Mouse (Mus musculus): ENCODE data around the gene Hk1. TPM values are rescaled to one million over a fixed set of nuclear protein-coding genes. Genes with fewer than 3 reads are reported as not detected.

The Hk1 gene
- total RNA-seq, 2 experiments from 2014 or later, result 7.1 to 8.5 TPM

DNA sequence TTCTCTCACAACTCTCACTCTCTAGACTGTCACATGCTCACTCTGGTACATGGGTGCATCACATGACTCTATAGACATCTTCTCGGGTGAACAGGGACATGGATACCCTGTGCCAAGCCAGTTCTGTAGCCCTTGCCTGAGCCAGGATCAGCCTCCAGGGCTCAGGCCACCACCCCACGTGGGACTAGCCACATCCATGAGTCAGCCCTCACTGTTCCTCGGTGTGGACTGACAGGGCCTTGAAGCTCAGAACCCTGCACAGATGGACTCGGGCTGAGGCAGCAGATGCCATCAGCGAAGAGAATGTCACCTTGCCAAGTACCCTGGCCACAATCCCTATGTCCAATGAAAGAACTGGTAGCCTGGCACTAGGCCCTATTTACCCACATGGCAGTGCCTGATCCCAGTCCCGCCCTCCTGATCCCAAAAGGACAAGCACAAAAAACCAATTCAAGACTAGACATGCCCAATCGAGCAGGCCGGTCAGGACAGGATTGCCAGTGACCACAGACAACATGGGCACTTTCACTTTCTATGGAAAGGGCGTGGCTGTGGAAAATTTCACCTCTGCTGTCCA lies 59.2 kb downstream of the Hk1 start:
- no peak for DNase-seq

DNA sequence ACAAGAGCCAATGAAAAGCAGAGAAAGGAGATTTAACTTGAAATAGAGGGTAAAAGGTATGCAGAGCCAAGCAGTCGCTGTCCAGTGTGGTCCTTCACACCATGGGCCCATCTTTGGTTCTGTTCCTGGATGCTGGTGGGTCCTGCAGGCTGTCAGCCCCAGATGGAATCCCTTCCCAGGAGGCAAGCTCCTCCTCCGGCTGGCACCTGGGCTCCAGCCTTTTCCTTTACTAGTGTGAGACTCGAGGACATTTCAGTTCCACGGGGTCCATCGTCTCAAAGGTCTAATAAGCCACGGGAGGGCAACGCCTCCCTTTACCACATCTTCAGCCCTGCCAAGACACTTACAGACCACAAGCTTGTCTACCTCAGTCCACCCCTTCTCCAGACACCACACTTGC lies 60.6 kb downstream of the Hk1 start:
- DNase-seq, result no peak

DNA sequence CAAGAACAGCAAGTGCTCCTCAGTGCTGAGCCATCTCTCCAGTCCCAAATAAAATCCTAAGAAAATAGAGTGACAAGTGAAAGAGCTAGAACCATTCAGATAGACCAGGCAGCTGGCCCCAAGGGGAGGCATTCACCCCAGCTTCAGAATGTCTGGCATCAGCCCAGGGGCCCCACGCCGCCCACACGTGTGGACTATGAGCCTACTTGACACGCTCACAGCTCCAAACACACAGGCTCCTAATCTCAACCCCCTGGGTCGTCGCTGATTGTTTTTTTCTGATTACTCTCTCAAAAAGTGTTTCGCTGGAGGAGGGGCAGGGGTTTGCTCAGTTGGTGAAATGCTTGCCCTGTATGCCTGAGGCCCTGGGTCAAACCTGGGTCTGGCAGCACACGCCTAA lies 63.2 kb downstream of the Hk1 start:
- no peak for DNase-seq

DNA sequence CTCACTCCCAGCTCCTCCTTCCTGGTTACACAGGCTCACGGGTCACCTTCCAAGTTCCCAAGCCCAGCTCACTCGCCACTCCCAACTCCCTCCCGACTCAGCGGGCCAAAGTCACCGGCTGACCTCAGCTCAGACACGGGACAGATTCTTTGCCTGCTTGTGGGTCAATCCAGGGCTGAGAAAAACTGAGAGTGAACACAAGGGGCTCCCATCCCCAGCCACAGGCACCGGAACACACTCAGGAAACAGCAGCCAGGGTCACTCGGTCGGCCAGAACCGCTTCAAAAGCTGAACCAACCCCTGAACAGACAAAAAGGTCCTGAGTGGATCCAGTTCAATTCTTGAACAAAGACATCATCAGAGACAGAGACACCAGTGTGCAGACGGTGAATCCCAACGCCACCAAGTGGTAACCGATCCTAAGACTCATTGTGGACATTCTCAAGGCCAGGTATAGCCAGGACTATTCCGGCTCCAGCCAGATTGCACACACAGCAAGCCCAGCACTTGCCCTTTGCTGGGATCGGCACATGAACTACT lies 65.8 kb downstream of the Hk1 start:
- DNase-seq, result no peak

DNA sequence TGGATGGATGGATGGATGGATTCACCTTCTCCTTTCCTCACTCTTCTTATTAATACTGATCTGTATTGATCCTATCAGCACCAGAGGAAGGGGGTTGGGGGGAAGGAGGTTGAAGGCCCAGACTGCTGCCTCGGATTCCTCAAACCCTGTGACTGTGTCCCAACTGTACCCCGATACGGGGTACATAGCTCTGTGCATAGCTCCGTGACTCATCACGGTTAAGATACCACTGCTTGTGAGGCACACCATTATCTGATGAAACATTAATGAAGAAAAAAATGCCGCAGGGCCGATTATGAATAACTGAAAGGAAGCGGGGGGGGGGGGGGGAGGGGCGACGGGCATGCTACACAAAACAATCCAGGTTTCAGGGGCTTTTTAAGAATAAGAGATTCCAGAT lies 66.6 kb downstream of the Hk1 start:
- DNase-seq, result no peak

DNA sequence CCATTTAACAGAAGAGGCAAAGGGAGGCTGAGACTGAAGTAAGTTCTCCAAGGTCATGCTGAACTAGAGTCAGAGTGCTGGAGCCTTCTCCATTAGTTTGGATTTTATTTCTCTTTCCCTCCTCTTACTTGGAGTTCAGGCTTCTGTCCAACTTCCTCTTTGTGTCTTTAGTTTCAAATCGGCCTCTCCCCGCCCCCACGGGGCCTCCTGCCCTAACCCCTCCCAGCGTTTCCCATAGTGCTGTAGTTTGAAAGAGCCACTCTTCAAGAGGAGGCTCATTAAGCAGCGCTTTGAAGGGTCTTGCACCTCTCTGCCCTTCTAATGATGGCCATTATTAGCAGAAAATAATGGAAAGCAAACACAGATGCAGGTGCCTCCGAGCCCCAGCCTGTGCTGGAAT lies 68.2 kb downstream of the Hk1 start:
- peak; percentile 36 for DNase-seq

DNA sequence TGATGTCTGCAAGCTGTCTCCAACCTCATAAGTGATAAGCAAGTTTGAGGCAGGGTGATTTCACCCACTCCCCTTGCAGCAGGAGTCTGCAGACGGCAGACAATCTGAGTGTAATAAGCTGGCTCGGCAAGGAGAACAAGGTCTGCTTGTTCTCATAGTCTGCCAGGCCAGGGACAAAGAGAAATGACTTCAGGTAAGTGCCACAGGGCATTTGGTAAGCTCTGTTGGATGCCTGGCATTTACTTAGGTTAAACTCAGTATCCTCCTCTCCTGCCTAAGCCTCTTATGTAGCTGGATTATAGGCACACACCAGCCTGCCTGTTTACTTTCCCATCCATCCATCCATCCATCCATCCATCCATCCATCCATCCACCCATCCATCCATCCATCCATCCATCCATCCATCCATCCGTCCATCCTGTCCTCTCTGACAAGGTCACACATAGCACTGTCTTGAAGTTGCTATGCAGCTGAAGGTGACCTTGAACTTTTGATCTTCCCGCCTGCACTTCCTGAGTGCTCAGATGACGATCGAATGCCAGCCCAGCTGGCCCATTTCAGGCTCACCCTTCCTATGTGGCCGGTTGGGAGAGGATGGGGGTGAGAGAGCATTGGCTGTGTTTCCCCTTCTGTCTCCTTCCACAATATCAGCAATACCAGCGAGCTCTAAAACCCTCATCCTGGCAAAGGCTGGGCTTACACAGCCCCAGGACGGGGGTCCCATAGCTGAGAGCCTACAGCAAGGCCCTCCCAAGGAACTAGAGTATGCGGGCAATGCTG lies 69.3 kb downstream of the Hk1 start:
- no peak for DNase-seq

DNA sequence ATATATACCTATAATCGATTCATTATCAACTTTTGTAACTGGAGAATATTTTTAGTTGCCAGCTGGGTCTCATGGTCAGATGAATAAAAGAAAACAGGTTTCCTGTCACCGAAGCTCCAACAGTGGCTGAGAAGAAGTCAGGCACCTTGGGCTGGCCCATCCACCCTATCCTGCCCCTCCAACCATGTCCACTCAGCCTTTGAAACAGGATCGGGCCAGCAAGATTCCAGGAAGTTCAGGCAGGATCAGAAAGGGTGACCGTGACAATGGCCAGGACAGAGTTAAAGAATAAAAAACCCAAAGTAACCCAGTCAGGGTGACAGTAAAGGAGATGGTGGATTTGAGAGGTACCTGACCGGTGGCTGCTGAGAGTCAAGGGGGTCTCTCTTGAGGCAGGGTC lies 70.1 kb downstream of the Hk1 start:
- no peak for DNase-seq

DNA sequence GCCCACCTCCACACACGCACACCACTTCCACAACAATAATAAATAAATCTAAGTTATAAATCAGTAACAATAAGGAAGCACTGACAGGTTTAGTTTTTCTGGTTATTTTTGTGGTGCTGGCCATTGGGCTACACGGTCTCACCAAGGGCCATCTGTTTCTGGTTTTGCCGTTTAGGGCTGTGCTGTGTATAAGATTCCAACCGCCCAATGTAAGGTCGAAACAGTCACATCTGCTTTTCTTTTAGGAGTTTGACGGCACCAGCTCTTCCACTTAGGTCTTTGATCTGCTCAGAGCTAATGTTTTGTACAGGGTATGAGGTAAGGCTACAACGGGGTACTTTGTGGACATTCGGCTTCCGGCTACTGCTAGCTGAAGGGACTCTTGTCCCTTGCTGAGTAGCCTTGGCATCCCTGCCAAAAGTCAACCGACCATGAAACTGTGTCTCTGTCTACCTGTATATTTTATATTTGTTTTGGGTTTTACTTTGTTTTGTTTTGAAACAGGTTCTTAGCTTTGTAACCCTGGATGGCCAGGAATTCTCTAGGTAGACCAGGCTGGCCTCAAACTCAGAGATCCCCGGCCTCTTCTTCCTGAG lies 70.7 kb downstream of the Hk1 start:
- no peak for DNase-seq

DNA sequence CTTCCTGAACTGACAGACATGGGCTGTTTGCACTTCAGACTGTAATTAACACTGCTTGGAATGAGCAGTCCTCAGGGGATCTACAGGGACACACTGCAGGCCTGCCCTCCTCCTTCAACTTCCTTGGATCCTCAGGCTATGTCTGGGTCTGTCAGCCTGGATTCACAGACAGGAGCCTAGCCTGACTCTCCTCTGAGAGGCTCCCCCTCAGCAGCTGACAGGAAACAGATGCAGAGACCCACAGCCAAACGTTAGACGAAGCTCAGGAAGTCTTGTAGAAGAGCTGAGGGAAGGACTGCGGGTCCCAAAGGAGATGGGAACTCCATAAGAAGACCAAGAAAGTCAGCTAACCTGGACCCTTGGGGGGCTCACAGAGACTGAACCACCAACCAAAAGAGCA lies 73.2 kb downstream of the Hk1 start:
- DNase-seq, result no peak

DNA sequence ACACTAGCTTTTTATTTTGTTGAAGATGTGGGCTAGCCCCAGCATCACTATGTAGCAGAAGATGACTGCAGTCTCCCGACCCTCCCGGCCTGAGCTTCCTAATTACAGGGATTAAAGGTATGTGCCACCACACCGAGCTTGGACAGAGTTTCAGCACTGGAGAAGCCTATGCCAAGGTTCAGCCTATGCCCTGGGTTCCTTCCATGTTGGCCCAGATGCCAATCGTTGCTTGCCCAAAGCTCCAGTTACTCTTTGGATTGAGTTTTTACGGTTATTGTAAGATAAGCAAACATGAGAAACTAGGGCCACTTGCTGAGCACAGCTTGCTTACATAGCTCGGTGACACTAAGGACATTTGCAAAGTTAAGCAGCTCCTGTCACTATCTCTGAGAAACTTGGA lies 74.6 kb downstream of the Hk1 start:
- DNase-seq, result no peak

DNA sequence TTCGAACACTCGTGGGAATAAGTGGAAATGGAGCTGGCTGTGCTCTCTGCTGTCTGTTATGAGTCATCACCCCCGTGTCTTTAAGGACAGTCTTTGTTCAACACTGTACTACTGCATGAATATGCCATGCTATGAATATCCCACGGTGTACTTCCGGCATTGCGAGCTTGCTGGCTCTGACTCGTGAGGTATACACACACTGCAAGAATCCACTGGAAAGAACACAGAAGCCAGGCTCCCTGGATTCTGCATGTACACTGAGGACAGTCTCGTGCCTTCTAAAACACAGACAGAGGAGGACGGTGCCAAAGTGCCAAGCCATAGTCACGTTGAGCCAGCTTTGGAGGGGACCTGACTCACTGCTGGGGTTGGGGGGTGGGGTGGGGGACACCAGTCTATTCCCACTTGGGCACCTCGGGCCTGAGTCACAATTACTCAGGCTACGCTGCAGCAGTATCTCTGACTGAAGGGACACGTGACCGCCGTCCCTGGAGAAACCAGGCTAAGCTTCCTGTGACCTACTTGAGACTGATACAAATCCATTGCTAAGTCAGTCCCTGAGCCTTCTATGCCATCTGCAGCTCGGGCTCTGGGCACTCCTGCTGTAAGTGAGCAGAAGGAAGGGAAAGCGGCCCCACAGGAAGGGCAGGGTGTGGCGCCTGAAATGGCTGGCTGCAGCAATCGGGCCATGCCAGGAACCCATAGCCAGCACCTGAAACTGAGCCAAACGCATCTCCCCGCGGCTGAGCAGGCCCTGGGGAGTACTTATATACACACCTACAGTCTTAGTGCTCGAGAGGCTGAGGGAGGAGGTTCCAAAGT lies 79.5 kb downstream of the Hk1 start:
- DNase-seq, result peak; percentile 38

DNA sequence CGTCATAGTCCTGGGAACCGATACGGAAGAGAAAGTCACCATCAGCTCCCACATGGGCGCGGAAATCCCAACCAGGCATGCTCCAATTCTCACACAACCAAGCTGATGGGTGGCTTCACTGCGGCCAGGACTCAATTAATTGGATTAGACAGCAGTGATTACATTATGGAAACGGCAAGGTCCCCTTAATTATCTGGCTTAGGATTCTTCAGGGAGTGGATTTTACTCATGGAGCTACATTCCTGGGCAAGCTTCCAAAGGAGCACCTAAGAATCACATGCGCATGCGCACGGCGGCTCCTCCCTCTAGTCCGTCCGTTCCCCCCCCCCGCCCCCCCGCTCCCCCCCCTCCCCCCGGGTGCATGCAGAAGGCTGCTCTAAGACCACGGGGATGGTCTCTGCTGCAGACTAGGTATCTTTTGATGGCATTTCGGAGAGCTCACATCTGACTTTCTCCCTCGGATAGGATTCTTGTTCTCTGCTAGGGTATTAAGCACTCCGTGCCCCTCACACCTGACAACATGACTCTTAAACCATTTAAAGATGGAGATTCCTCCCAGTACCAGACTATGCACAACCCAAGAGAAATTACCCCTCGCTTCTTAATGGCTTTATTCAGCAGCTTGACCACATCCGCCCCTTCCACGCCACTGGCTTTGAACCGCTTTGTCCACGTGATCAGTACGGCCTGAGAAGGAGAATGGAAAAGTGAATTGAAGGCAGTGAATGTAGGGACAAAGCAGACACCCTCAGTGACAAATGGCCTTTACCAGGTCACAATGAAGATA lies 83.4 kb downstream of the Hk1 start:
- DNase-seq, result no peak

DNA sequence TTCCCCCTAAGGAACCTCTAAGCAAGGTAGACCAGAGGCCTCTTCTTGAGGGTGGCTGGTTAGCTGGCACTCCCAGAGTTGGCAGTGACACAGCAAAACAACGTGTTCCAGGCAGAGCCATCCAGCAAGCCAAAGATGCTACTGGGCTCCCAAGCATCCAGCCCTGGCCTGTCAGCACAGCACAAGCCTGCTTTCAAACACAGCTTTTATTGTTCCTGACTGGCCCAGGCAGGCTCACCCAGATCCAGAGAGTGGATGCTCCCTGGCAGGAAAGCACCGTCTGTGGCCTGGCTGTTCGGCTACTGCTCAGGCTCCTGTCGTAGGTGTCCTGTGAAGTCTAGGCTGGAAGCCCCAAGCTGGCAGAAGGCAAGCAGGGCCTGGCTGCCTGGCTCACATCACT lies 85.6 kb downstream of the Hk1 start:
- no peak for DNase-seq

DNA sequence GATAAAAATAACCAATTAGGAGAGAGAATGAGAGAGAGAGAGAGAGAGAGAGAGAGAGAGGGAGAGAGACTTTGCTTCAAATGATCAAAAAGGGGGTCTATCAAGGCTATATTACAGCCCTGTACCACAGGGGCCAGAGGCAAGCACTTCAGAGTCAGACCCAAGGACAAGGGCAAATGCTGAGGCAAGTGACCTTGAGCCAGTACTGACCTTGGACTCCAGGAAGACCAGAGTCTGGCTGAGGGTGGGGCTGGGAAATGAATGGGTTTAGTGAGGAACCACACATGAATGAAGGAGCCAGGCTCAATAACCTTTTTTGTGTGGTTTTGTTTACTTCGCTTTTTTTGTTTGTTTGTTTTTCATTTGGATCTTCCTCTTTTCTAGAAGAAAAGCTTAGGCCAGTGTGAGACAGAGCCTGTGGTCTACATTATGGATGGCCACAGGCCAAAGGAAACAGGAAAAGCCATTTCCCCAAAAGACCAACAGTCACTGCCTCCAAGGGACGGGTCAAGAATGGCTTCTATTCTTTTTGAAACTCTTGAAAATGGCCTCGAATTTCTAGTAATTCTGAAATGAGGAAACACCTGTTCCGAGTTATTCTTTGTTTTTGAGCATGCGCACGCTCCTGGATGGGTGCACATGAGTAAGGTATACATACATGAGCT lies 92.1 kb downstream of the Hk1 start:
- DNase-seq, result no peak

DNA sequence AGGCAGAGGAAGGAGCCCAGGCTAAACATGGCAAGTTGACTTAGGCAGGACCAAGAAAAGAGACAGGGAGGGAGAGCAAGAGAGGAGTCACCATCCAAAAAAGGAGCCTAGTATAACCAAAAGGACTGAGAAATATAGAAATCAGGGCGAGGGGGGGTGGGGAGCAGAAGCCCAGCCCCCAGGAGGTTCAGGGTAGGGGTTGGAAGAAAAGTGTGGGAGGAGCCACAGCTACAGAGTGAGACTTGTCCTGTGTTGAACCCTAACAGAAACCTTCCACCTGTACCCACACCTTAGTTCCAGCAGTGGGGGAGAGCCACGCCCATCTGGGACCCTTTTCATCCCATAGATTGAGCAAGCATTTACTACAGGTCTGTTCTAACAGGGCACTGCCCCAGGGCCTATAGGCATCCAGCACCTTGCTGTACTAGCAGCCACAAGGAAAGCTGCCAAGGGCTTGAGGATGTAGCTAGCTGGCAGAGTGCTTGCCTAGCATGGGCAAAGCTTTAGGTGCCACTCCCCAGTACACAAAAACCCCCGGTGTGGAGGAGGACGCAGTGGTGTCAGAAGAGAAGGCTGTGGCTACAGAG lies 96.4 kb downstream of the Hk1 start:
- DNase-seq, result no peak

DNA sequence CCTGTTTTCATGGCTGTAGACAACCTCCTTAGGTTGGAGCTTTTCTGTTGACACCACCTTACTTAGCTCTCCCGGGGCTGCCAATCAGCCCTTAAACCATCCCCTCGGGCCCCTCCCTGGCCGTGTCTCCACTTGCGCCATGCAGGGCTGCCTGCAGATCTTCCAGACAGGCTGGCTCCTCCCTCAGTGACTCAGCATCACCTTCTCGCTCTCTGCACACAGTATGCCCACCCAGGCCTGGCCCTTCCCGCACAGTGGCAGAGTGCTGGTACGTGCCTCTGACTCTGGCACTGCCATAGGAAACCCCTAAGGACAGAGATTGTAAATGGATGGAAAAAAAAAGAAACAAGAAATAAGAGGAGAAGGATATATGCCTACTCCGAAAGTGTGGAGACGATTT lies 96.9 kb downstream of the Hk1 start:
- DNase-seq, result no peak

DNA sequence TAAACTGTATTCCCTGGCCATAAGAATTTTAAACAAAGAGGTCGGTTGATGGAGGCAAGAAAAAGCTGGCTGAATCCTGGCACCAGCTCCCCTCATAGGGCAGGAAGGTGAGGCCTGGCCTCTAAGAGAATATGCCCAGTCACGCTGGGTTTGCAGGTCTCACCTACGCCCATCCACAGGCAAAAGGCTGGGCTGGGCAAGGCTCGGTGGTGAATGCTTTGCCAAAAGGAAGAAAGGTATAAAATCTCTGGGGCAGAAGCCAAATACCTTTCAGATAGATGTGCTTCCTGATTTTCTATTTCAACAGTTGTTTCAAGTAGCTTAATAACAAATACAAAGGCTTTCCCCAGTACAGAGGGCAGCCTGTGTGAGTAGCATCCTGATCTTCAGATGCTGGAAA lies 100.0 kb downstream of the Hk1 start:
- no peak for DNase-seq

DNA sequence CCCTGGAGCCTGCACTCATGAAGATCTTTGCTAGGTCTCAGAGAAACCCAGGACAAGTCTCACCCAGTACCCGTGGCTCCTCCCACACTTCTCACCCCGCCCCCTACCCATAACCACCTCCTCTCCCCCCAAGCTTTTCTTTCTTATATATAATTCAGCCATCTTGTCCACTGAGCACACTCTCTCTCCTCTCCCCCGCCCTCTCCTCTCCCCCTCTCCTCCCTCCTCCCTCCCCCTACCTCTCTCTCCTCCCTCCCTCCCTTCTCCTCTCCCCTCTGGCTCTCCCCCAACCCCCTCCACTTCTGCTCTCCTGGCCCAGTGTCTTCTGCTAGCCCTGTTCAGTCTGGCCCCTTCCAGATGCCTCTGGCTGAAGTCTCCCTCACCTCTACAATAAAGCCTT lies 100.6 kb downstream of the Hk1 start:
- no peak for DNase-seq

DNA sequence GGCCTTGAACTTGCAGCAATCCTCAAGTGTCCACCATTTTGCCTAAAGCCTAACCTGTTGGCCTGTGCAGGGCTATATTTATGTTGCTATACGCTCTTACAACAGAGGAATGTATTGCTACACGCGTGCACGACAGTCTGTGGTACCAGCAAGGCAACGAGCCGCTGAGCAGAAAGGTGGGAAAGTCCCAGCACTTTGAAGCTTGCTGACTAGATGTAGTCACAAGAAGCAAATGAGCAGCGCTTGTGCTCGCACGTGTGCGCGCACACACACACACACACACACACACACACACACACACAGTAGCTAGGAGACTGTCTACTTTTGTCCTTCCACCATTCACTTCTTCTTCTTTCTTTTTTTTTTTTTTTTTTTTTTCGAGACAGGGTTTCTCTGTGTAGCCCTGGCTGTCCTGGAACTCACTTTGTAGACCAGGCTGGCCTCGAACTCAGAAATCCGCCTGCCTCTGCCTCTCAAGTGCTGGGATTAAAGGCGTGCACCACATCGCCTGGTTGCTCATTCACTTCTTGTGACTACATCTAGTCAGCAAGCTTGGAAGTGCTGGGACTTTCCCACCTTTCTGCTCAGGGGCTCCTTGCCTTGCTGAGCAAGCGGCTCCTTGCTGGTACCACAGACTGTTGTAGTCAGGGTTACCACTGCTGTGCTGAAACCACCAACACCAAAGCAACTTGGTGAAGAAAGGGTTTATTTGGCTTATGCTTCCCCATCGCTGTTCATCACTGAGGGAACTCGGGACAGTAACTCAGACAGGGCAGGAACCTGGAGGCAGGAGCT lies 102.0 kb downstream of the Hk1 start:
- DNase-seq, result no peak
